Mouse (Mus musculus): ENCODE data around the gene Ndufa6. TPM values are rescaled to one million over a fixed set of nuclear protein-coding genes. Genes with fewer than 3 reads are reported as not detected.

Gene Ndufa6
- polyA plus RNA-seq, 1 experiment, result 278 TPM

DNA sequence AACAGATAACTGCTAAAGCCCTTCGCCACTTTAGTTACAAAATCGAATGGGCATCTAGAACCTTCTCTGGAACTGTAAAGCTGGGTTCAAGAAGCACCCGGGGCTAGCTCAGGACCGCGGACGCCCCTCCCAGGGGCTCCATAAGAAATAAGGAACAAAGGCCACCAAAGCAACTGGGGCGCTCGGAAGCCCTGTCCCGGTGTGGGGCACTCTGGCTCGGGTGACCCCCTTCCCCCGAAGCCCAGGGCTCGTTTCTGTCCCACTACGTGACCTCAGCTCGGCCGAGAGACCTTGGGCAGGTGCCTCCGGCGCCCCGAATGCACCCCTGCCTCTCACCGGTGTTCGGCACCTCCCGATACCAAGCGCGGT is 393 bp downstream of the Ndufa6 start:
- H3K4me1 ChIP-seq (replicated peaks; ENCODE audit: control insufficient read depth, insufficient read depth, low read length), result peaks cover 11% of the 10 kb centered on the region
- WGBS, result under 1% methylated on average over 23 of the region's 23 CpGs

GRCm38 (mm10) chr15:82353078-82353744 is 911 bp downstream of the Ndufa6 start:
- no peaks in the 10 kb centered on the region for H3K27me3 ChIP-seq (ENCODE audit: control insufficient read depth, insufficient read depth, low read length)
- TF ChIP-seq POLR2A (IDR thresholded peaks at IDR 0.05; ENCODE audit: control insufficient read depth, extremely low read depth, insufficient read depth, low read length, poor library complexity) (no peak), CTCF (IDR thresholded peaks at IDR 0.05; ENCODE audit: borderline replicate concordance, control insufficient read depth, extremely low read depth, insufficient read depth, low read length, poor library complexity) (no peak)
- H3K36me3 ChIP-seq (ENCODE audit: control insufficient read depth, insufficient read depth, low read length), result peaks cover 16% of the 10 kb centered on the region
- 23% methylated on average over 14 of the region's 14 CpGs for WGBS
- DNase-seq, result peak; percentile 24
- no peak overlapping the region for H3K27ac ChIP-seq (ENCODE audit: control insufficient read depth, insufficient read depth, low read length)
- peaks cover 9% of the 10 kb centered on the region for H3K4me1 ChIP-seq (replicated peaks; ENCODE audit: control insufficient read depth, insufficient read depth, low read length)
- peak overlapping the region; percentile 55 for H3K4me3 ChIP-seq (ENCODE audit: control insufficient read depth, insufficient read depth, low read length)

More for the DNA sequence above, 393 bp downstream of the Ndufa6 start:
- no peak for TF ChIP-seq POLR2A (IDR thresholded peaks at IDR 0.05; ENCODE audit: control insufficient read depth, extremely low read depth, insufficient read depth, low read length, poor library complexity)
- no peak for TF ChIP-seq CTCF (IDR thresholded peaks at IDR 0.05; ENCODE audit: borderline replicate concordance, control insufficient read depth, extremely low read depth, insufficient read depth, low read length, poor library complexity)
- H3K27me3 ChIP-seq (ENCODE audit: control insufficient read depth, insufficient read depth, low read length), result no peaks in the 10 kb centered on the region
- peak overlapping the region; percentile 55 for H3K4me3 ChIP-seq (ENCODE audit: control insufficient read depth, insufficient read depth, low read length)
- DNase-seq, result no peak
- peaks cover 11% of the 10 kb centered on the region for H3K36me3 ChIP-seq (ENCODE audit: control insufficient read depth, insufficient read depth, low read length)
- H3K27ac ChIP-seq (ENCODE audit: control insufficient read depth, insufficient read depth, low read length), result no peak overlapping the region

GRCm38 (mm10) chr15:82351480-82351879 is 2.6 kb downstream of the Ndufa6 start:
- Histone ChIP-seq H3K4me3 (ENCODE audit: control insufficient read depth, insufficient read depth, low read length) (no peak overlapping the region), H3K4me1 (replicated peaks; ENCODE audit: control insufficient read depth, insufficient read depth, low read length) (peaks cover 22% of the 10 kb centered on the region), H3K27ac (ENCODE audit: control insufficient read depth, insufficient read depth, low read length) (no peak overlapping the region), H3K36me3 (ENCODE audit: control insufficient read depth, insufficient read depth, low read length) (peaks cover 19% of the 10 kb centered on the region), H3K27me3 (ENCODE audit: control insufficient read depth, insufficient read depth, low read length) (no peaks in the 10 kb centered on the region)
- TF ChIP-seq POLR2A (IDR thresholded peaks at IDR 0.05; ENCODE audit: control insufficient read depth, extremely low read depth, insufficient read depth, low read length, poor library complexity), result no peak
- no peak for TF ChIP-seq CTCF (IDR thresholded peaks at IDR 0.05; ENCODE audit: borderline replicate concordance, control insufficient read depth, extremely low read depth, insufficient read depth, low read length, poor library complexity)
- 88% methylated on average over 3 of the region's 3 CpGs for WGBS
- DNase-seq, result no peak

- no peak for TF ChIP-seq CTCF (IDR thresholded peaks at IDR 0.05; ENCODE audit: borderline replicate concordance, control insufficient read depth, extremely low read depth, insufficient read depth, low read length, poor library complexity)
- no peak for TF ChIP-seq POLR2A (IDR thresholded peaks at IDR 0.05; ENCODE audit: control insufficient read depth, extremely low read depth, insufficient read depth, low read length, poor library complexity)
Measured at GRCm38 (mm10) chr15:82350349-82350748, 3.8 kb downstream of the Ndufa6 start.

GRCm38 (mm10) chr15:82348999-82349341 is 5.2 kb downstream of the Ndufa6 start:
- no peaks in the 10 kb centered on the region for H3K27me3 ChIP-seq (ENCODE audit: control insufficient read depth, insufficient read depth, low read length)
- peaks cover 18% of the 10 kb centered on the region for H3K4me1 ChIP-seq (replicated peaks; ENCODE audit: control insufficient read depth, insufficient read depth, low read length)
- TF ChIP-seq POLR2A (IDR thresholded peaks at IDR 0.05; ENCODE audit: control insufficient read depth, extremely low read depth, insufficient read depth, low read length, poor library complexity) (no peak), CTCF (IDR thresholded peaks at IDR 0.05; ENCODE audit: borderline replicate concordance, control insufficient read depth, extremely low read depth, insufficient read depth, low read length, poor library complexity) (no peak)
- H3K4me3 ChIP-seq (ENCODE audit: control insufficient read depth, insufficient read depth, low read length), result no peak overlapping the region
- H3K27ac ChIP-seq (ENCODE audit: control insufficient read depth, insufficient read depth, low read length), result no peak overlapping the region
- WGBS, result 98% methylated on average over 2 of the region's 2 CpGs
- DNase-seq, result no peak
- peaks cover 19% of the 10 kb centered on the region for H3K36me3 ChIP-seq (ENCODE audit: control insufficient read depth, insufficient read depth, low read length)

More at GRCm38 (mm10) chr15:82350349-82350748, 3.8 kb downstream of the Ndufa6 start:
- WGBS, result 97% methylated on average over 4 of the region's 4 CpGs
- Histone ChIP-seq H3K27me3 (ENCODE audit: control insufficient read depth, insufficient read depth, low read length) (no peaks in the 10 kb centered on the region), H3K27ac (ENCODE audit: control insufficient read depth, insufficient read depth, low read length) (no peak overlapping the region), H3K4me3 (ENCODE audit: control insufficient read depth, insufficient read depth, low read length) (no peak overlapping the region), H3K4me1 (replicated peaks; ENCODE audit: control insufficient read depth, insufficient read depth, low read length) (peaks cover 22% of the 10 kb centered on the region), H3K36me3 (ENCODE audit: control insufficient read depth, insufficient read depth, low read length) (peaks cover 19% of the 10 kb centered on the region)
- DNase-seq, result no peak

- TF ChIP-seq POLR2A (IDR thresholded peaks at IDR 0.05; ENCODE audit: control insufficient read depth, extremely low read depth, insufficient read depth, low read length, poor library complexity) (no peak), CTCF (IDR thresholded peaks at IDR 0.05; ENCODE audit: borderline replicate concordance, control insufficient read depth, extremely low read depth, insufficient read depth, low read length, poor library complexity) (no peak)
- peaks cover 17% of the 10 kb centered on the region for H3K4me1 ChIP-seq (replicated peaks; ENCODE audit: control insufficient read depth, insufficient read depth, low read length)
- H3K27me3 ChIP-seq (ENCODE audit: control insufficient read depth, insufficient read depth, low read length), result no peaks in the 10 kb centered on the region
- no peak overlapping the region for H3K27ac ChIP-seq (ENCODE audit: control insufficient read depth, insufficient read depth, low read length)
- no peak for DNase-seq
- H3K4me3 ChIP-seq (ENCODE audit: control insufficient read depth, insufficient read depth, low read length), result no peak overlapping the region
- peaks cover 19% of the 10 kb centered on the region for H3K36me3 ChIP-seq (ENCODE audit: control insufficient read depth, insufficient read depth, low read length)
- 81% methylated on average over 8 of the region's 8 CpGs for WGBS
Measured at GRCm38 (mm10) chr15:82348258-82348998, 5.7 kb downstream of the Ndufa6 start.
